Mouse (Mus musculus) kidney, postnatal 0 days (tissue): ENCODE data around the gene Hs1bp3. TPM values are rescaled to one million over a fixed set of nuclear protein-coding genes. Genes with fewer than 3 reads are reported as not detected.

ENCODE experiments used
- ATAC-seq: fragments of 200-750 bp; cut with Nextera tagmentation; replicated peaks from 2 replicates; pipeline ENCODE4 v1.8.0; 2017; ENCODE audit warnings: low read depth, moderate number of reproducible peaks, moderate TSS enrichment, moderate library complexity; ENCODE audit not compliant: low FRiP score
- DNase-seq: peaks from one replicate; pipeline ENCODE4 v3.0.0-alpha.2; 2016; ENCODE audit warnings: low spot score
- H3K27ac ChIP-seq: fragments of 300-500 bp; sonication (generic); 2 replicates; pipeline ENCODE4 v1.5.1; 2014; ENCODE audit warnings: mild to moderate bottlenecking
- H3K27me3 ChIP-seq: fragments of 300-500 bp; sonication (generic); 2 replicates; pipeline ENCODE4 v1.6.1; 2014; ENCODE audit warnings: low read length, mixed read lengths; ENCODE audit not compliant: insufficient read depth
- H3K36me3 ChIP-seq: fragments of 300-500 bp; sonication (generic); 2 replicates; pipeline ENCODE4 v1.6.1; 2014; ENCODE audit warnings: low read length, mixed read lengths; ENCODE audit not compliant: insufficient read depth
- H3K4me1 ChIP-seq: fragments of 300-500 bp; sonication (generic); replicated peaks from 2 replicates; pipeline ENCODE4 v1.6.1; 2014; ENCODE audit warnings: antibody characterized with exemption, low read length, mixed read lengths; ENCODE audit not compliant: insufficient read depth
- H3K4me2 ChIP-seq: fragments of 300-500 bp; sonication (generic); 2 replicates; pipeline ENCODE4 v1.6.1; 2014; ENCODE audit warnings: mild to moderate bottlenecking, low read length, moderate library complexity, mixed read lengths
- H3K4me3 ChIP-seq: fragments of 300-500 bp; sonication (generic); replicated peaks from 2 replicates; pipeline ENCODE4 v1.5.1; 2014; ENCODE audit warnings: low read depth, low read length
- H3K9ac ChIP-seq: fragments of 300-500 bp; sonication (generic); 2 replicates; pipeline ENCODE4 v1.6.1; 2014; ENCODE audit warnings: low read depth, low read length
- H3K9me3 ChIP-seq: fragments of 300-500 bp; sonication (generic); replicated peaks from 2 replicates; pipeline ENCODE4 v1.6.1; 2016; ENCODE audit warnings: low read length, inconsistent platforms, mixed read lengths
- CTCF ChIP-seq: IDR thresholded peaks from 2 replicates; pipeline ENCODE4 v1.5.1; 2016; ENCODE audit warnings: antibody characterized with exemption, low read depth, mild to moderate bottlenecking, moderate library complexity
- WGBS: fragments of 180-500 bp; shearing (Covaris S2); extraction: QIAGEN DNeasy Blood & Tissue Kit; methylation state at CpG from one replicate; pipeline ENCODE4 v1.1.7; 2014; 5-methylcytosine and 5-hydroxymethylcytosine counted together
- polyA plus RNA-seq: library from polyadenylated mRNA; unstranded; fragments of >200 nt; fragmentation: Nextera tagmentation; extraction: Ambion mirVana; gene quantifications from 2 replicates; pipeline ENCODE4 v1.2.1, GENCODE M21; 2015

Hs1bp3 gene
- polyA plus RNA-seq, 1 experiment from 2014 or later = 10.2 TPM

- no peaks in the 10 kb centered on the region for H3K4me1 ChIP-seq
- no peak for TF ChIP-seq CTCF
- no peak for ATAC-seq
- 81% methylated on average over 15 of the region's 15 CpGs for WGBS
- no peaks in the 10 kb centered on the region for H3K36me3 ChIP-seq
- no peaks in the 10 kb centered on the region for H3K9me3 ChIP-seq
- no peak overlapping the region for H3K27ac ChIP-seq
- H3K27me3 ChIP-seq = no peaks in the 10 kb centered on the region
- H3K9ac ChIP-seq = no peak overlapping the region
- H3K4me3 ChIP-seq = no peak overlapping the region
- H3K4me2 ChIP-seq = no peak overlapping the region
- no peak for DNase-seq
Measured at GRCm38 (mm10) chr12:8281225-8282017, 31.8 kb upstream of the Hs1bp3 start.

GRCm38 (mm10) chr12:8287970-8288369 lies 25.3 kb upstream of the Hs1bp3 start:
- no peak overlapping the region for H3K9ac ChIP-seq
- H3K4me1 ChIP-seq = no peaks in the 10 kb centered on the region
- no peak for ATAC-seq
- H3K4me2 ChIP-seq = no peak overlapping the region
- H3K9me3 ChIP-seq = no peaks in the 10 kb centered on the region
- no peak overlapping the region for H3K4me3 ChIP-seq
- 72% methylated on average over 3 of the region's 3 CpGs for WGBS
- peak; percentile 35; the same call in 1 of the 2 replicates for TF ChIP-seq CTCF
- H3K36me3 ChIP-seq = no peaks in the 10 kb centered on the region
- H3K27ac ChIP-seq = no peak overlapping the region
- H3K27me3 ChIP-seq = no peaks in the 10 kb centered on the region
- DNase-seq = no peak

- Histone ChIP-seq H3K4me1 (no peaks in the 10 kb centered on the region), H3K9ac (no peak overlapping the region), H3K9me3 (no peaks in the 10 kb centered on the region), H3K27ac (no peak overlapping the region), H3K27me3 (no peaks in the 10 kb centered on the region), H3K36me3 (no peaks in the 10 kb centered on the region), H3K4me3 (no peak overlapping the region), H3K4me2 (no peak overlapping the region)
- ATAC-seq = no peak
- no peak for DNase-seq
- WGBS = 87% methylated on average over 6 of the region's 6 CpGs
- TF ChIP-seq CTCF = no peak
Measured at GRCm38 (mm10) chr12:8289099-8289498, 24.1 kb upstream of the Hs1bp3 start.

GRCm38 (mm10) chr12:8289499-8289898 lies 23.7 kb upstream of the Hs1bp3 start:
- H3K9me3 ChIP-seq = no peaks in the 10 kb centered on the region
- H3K4me1 ChIP-seq = no peaks in the 10 kb centered on the region
- DNase-seq = no peak
- no peak overlapping the region for H3K9ac ChIP-seq
- no peak for TF ChIP-seq CTCF
- H3K4me3 ChIP-seq = no peak overlapping the region
- H3K36me3 ChIP-seq = no peaks in the 10 kb centered on the region
- no peak for ATAC-seq
- WGBS = 89% methylated on average over 8 of the region's 8 CpGs
- no peaks in the 10 kb centered on the region; the same call in 1 of the 2 replicates for H3K27me3 ChIP-seq
- no peak overlapping the region for H3K4me2 ChIP-seq
- no peak overlapping the region for H3K27ac ChIP-seq

- Histone ChIP-seq H3K9ac (no peak overlapping the region), H3K27ac (no peak overlapping the region), H3K4me3 (no peak overlapping the region), H3K27me3 (peaks cover 4% of the 10 kb centered on the region; the same call in 1 of the 2 replicates), H3K4me2 (no peak overlapping the region), H3K9me3 (no peaks in the 10 kb centered on the region), H3K36me3 (no peaks in the 10 kb centered on the region), H3K4me1 (no peaks in the 10 kb centered on the region)
- WGBS = 68% methylated on average over 15 of the region's 15 CpGs
- DNase-seq = no peak
- TF ChIP-seq CTCF = no peak
- no peak for ATAC-seq
Measured at GRCm38 (mm10) chr12:8291157-8291853, 21.9 kb upstream of the Hs1bp3 start.

GRCm38 (mm10) chr12:8295307-8295913 lies 17.8 kb upstream of the Hs1bp3 start:
- peaks cover 10% of the 10 kb centered on the region; the same call in 1 of the 2 replicates for H3K4me1 ChIP-seq
- no peak overlapping the region for H3K4me2 ChIP-seq
- H3K9me3 ChIP-seq = no peaks in the 10 kb centered on the region
- H3K27me3 ChIP-seq = peaks cover 43% of the 10 kb centered on the region
- no peaks in the 10 kb centered on the region for H3K36me3 ChIP-seq
- no peak overlapping the region for H3K4me3 ChIP-seq
- no peak overlapping the region for H3K9ac ChIP-seq
- TF ChIP-seq CTCF = no peak
- DNase-seq (peak; percentile 64), ATAC-seq (no peak; the same call in 1 of the 2 replicates)
- 35% methylated on average over 6 of the region's 6 CpGs for WGBS
- H3K27ac ChIP-seq = no peak overlapping the region
